8 mouse cellular contexts compared by ENCODE assay signal in the genomic region with DNA sequence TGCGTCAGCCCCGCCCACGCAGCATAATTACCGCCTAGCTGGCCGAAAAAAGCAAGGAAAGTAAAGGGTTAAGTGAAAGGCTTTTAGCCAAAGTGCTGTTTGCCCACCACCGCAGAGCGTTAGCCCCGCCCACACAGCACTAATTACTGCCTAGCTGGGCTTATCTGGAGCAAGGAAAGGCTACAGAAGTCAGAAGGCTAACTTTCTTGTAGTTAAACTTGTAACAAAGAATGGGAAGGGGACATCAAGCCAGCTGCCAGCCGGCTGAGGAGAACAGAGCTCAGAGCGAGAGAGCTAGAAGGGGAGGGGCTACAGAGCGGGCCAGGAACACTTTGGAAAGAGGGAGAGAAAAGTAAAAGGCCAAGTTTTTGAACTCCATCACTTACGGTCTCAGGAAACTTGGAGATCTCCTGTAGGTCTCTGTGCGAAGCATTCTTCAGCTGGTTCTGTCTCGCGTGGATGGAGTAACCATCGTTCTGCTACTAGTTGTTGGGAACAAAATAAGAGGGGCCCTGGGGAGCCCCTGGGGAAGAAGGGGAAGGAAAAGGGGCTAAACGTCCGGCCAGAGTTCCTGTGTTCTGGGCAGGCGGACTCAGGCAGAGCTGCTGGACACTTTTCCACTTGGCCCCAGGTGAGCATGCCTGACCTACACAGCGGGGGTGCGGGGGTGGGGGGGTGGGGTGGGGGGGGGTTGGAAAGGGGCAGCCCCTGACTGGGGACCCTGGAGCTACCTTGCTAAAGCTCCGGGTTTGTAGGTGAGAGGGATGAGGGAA.
A peak's percentile ranks its signal among the peaks of the same experiment; 100 is the strongest.
DNase-seq lines count a peak whose midpoint lies in the region; ATAC-seq and TF ChIP-seq lines count a peak whose summit lies in the region.

No protein-coding gene starts in this region.

- peaks cover 14% of the 10 kb centered on the region for H3K27me3 ChIP-seq in megakaryocyte, embryonic 14.5 days (replicated peaks)
- no peaks in the 10 kb centered on the region for H3K27me3 ChIP-seq in forebrain, embryonic 16.5 days (replicated peaks; ENCODE audit: control insufficient read depth, insufficient read depth, low read length)
- no peaks in the 10 kb centered on the region for H3K27me3 ChIP-seq in lung, embryonic 16.5 days (ENCODE audit: control insufficient read depth, insufficient read depth, low read depth, low read length)
- no peaks in the 10 kb centered on the region for H3K27me3 ChIP-seq in small intestine, adult 2 months (ENCODE audit: control insufficient read depth, insufficient read depth, low read length)

- no peaks in the 10 kb centered on the region for H3K4me1 ChIP-seq in megakaryocyte, embryonic 14.5 days
- no peaks in the 10 kb centered on the region for H3K4me1 ChIP-seq in forebrain, embryonic 16.5 days (replicated peaks; ENCODE audit: control insufficient read depth, insufficient read depth, low read length)
- H3K4me1 ChIP-seq in lung, embryonic 16.5 days (replicated peaks; ENCODE audit: control insufficient read depth, insufficient read depth, low read length), result no peaks in the 10 kb centered on the region
- H3K4me1 ChIP-seq in small intestine, adult 2 months (ENCODE audit: control insufficient read depth, insufficient read depth, insufficient read length, low read length), result no peaks in the 10 kb centered on the region

- TF ChIP-seq CTCF in small intestine, adult 2 months (IDR thresholded peaks at IDR 0.05; ENCODE audit: extremely low read depth, insufficient read length, insufficient replicate concordance, low read depth, low read length), result no peak

- H3K9me3 ChIP-seq in megakaryocyte, embryonic 14.5 days, result peaks cover 8% of the 10 kb centered on the region; the same call in 1 of the 2 replicates
- H3K9me3 ChIP-seq in forebrain, embryonic 16.5 days (ENCODE audit: control insufficient read depth, low read length), result no peaks in the 10 kb centered on the region
- H3K9me3 ChIP-seq in lung, embryonic 16.5 days (ENCODE audit: control insufficient read depth, low read length), result no peaks in the 10 kb centered on the region

- peak overlapping the region; percentile 74 for H3K4me3 ChIP-seq in megakaryocyte, embryonic 14.5 days (replicated peaks)
- peak overlapping the region; percentile 29 for H3K4me3 ChIP-seq in forebrain, embryonic 16.5 days (replicated peaks; ENCODE audit: low read length)
- H3K4me3 ChIP-seq in lung, embryonic 16.5 days (ENCODE audit: low read length), result peak overlapping the region; percentile 52
- peak overlapping the region; percentile 21; the same call in 1 of the 2 replicates for H3K4me3 ChIP-seq in small intestine, adult 2 months (ENCODE audit: low read depth, low read length)

- H3K27ac ChIP-seq in forebrain, embryonic 16.5 days (ENCODE audit: low read length), result no peak overlapping the region
- H3K27ac ChIP-seq in lung, embryonic 16.5 days (ENCODE audit: low read length), result peak overlapping the region; percentile 79
- no peak overlapping the region for H3K27ac ChIP-seq in small intestine, adult 2 months (ENCODE audit: insufficient read depth, low read depth, low read length)

- H3K36me3 ChIP-seq in megakaryocyte, embryonic 14.5 days (replicated peaks; ENCODE audit: low read length), result no peaks in the 10 kb centered on the region
- no peaks in the 10 kb centered on the region for H3K36me3 ChIP-seq in forebrain, embryonic 16.5 days (ENCODE audit: control insufficient read depth, insufficient read depth)
- H3K36me3 ChIP-seq in lung, embryonic 16.5 days (ENCODE audit: control insufficient read depth, insufficient read depth, low read length), result no peaks in the 10 kb centered on the region
- no peaks in the 10 kb centered on the region for H3K36me3 ChIP-seq in small intestine, adult 2 months (ENCODE audit: control insufficient read depth, insufficient read depth, low read length)

- no peak for ATAC-seq in megakaryocyte, adult 5-6 weeks (ENCODE audit: poor library complexity, severe bottlenecking)
- peak; percentile 75 for ATAC-seq in forebrain, embryonic 16.5 days
- peak; percentile 81 for ATAC-seq in lung, embryonic 16.5 days (ENCODE audit: low read depth)

- H3K9ac ChIP-seq in forebrain, embryonic 16.5 days (replicated peaks; ENCODE audit: low read depth, low read length), result no peak overlapping the region
- peak overlapping the region; percentile 59 for H3K9ac ChIP-seq in lung, embryonic 16.5 days (ENCODE audit: low read length)

- TF ChIP-seq POLR2A in small intestine, adult 2 months (IDR thresholded peaks at IDR 0.05; ENCODE audit: low read depth, low read length), result no peak

- peak overlapping the region; percentile 50 for H3K4me2 ChIP-seq in forebrain, embryonic 16.5 days (ENCODE audit: low read length)
- peak overlapping the region; percentile 54 for H3K4me2 ChIP-seq in lung, embryonic 16.5 days (ENCODE audit: low read depth, low read length)

- DNase-seq in kidney, adult 9 months, result peak; percentile 8
- no peak for DNase-seq in cerebellum, adult 11-12 months
- DNase-seq in spleen, postnatal 4 days (ENCODE audit: low spot score in 2 of 2), result no peak

- WGBS in forebrain, embryonic 16.5 days, result 11% methylated on average over 20 of the region's 22 CpGs
- WGBS in lung, embryonic 16.5 days, result 13% methylated on average over 20 of the region's 22 CpGs
- WGBS in small intestine, adult 2 months, result 11% methylated on average over 20 of the region's 22 CpGs

Comparison
In these comparisons a context has a peak if more than half of its experiments do, and no peak if none do; other contexts are left out.
1. H3K4me3 ChIP-seq: peak in every context shown above with its lines; median percentile 74 in megakaryocyte, embryonic 14.5 days; 52 in lung, embryonic 16.5 days; 29 in forebrain, embryonic 16.5 days; 21 in small intestine, adult 2 months.